Mouse (Mus musculus) ES-E14 (cell line): ENCODE results near the gene Psma7. TPM values are rescaled to one million over a fixed set of nuclear protein-coding genes. Genes with fewer than 3 reads are reported as not detected.
A peak's percentile ranks its signal among the peaks of the same experiment; 100 is the strongest.

Experiments
- DNase-seq: peaks from one replicate; pipeline ENCODE4 v3.0.0-alpha.2; 2013; ENCODE audit warnings: low read depth, low spot score
- H3K27ac ChIP-seq: 2 replicates; pipeline ENCODE4 v1.5.1; 2012; ENCODE audit warnings: low read depth, mild to moderate bottlenecking, low read length, moderate library complexity, mixed read lengths; ENCODE audit not compliant: poor library complexity, insufficient read depth, severe bottlenecking
- H3K36me3 ChIP-seq: 2 replicates; pipeline ENCODE4 v1.6.1; 2012; ENCODE audit warnings: mild to moderate bottlenecking, low read length, moderate library complexity, mixed read lengths; ENCODE audit not compliant: control insufficient read depth, poor library complexity, insufficient read depth, severe bottlenecking
- H3K4me1 ChIP-seq, 2 experiments: fragments of 150-350 bp in 1 of 2; sonication (generic) in 1 of 2; 2 replicates each; pipeline ENCODE4 v1.6.1; 2012; ENCODE audit warnings: low read length in 2 of 2, mild to moderate bottlenecking in 1 of 2, mixed read lengths in 1 of 2; ENCODE audit not compliant: control insufficient read depth in 2 of 2, insufficient read depth in 2 of 2, poor library complexity in 1 of 2
- H3K4me3 ChIP-seq, 2 experiments: fragments of 150-350 bp in 1 of 2; sonication (generic) in 1 of 2; 2 replicates each; pipeline ENCODE4 v1.5.1; 2012; ENCODE audit warnings: low read length in 2 of 2, low read depth in 1 of 2, mild to moderate bottlenecking in 1 of 2, mixed read lengths in 1 of 2; ENCODE audit not compliant: insufficient read depth in 1 of 2, poor library complexity in 1 of 2, severe bottlenecking in 1 of 2
- H3K9ac ChIP-seq: 2 replicates; pipeline ENCODE4 v1.6.1; 2012; ENCODE audit warnings: low read depth, mild to moderate bottlenecking, low read length, mixed read lengths; ENCODE audit not compliant: poor library complexity, insufficient read depth, severe bottlenecking
- H3K9me3 ChIP-seq: fragments of 150-350 bp; sonication (generic); 2 replicates; pipeline ENCODE4 v1.6.1; 2012; ENCODE audit warnings: low read depth, mild to moderate bottlenecking, low read length; ENCODE audit not compliant: control insufficient read depth, insufficient read depth
- CHD2 ChIP-seq: IDR thresholded peaks from 2 replicates; pipeline ENCODE4 v1.6.1; 2014; ENCODE audit warnings: mild to moderate bottlenecking, low read depth, low read length, inconsistent platforms
- HCFC1 ChIP-seq: IDR thresholded peaks from 2 replicates; pipeline ENCODE4 v1.6.1; 2012; ENCODE audit warnings: low read length, inconsistent platforms, borderline replicate concordance; ENCODE audit not compliant: insufficient read depth
- MAFK ChIP-seq: IDR thresholded peaks from 2 replicates; pipeline ENCODE4 v1.6.1; 2014; ENCODE audit warnings: mild to moderate bottlenecking, low read depth, low read length, inconsistent platforms; ENCODE audit not compliant: insufficient read depth
- ZC3H11A ChIP-seq: IDR thresholded peaks from 2 replicates; pipeline ENCODE4 v1.6.1; 2012; ENCODE audit warnings: low read depth, mild to moderate bottlenecking, inconsistent platforms, low read length, borderline replicate concordance
- ZNF384 ChIP-seq: IDR thresholded peaks from 2 replicates; pipeline ENCODE4 v1.6.1; 2012; ENCODE audit warnings: low read depth, low read length, inconsistent platforms
- in situ Hi-C, 2 experiments: fragments of 600-800 bp; cut with MboI; formaldehyde crosslinking; loops; one replicate each; pipeline ENCODE4 v1.15.1; 2025; ENCODE audit warnings: low sequenced_read_pairs in 2 of 2, inconsistent platforms in 1 of 2; ENCODE audit not compliant: unreplicated experiment in 2 of 2
- total RNA-seq: library from RNA; depleted of rRNA; stranded (reverse); fragments of 300-350 nt; gene quantifications from 2 replicates; pipeline ENCODE4 v1.2.3, GENCODE M21; 2012; rRNA removed

Gene Psma7
- total RNA-seq = 364 and 381 TPM in 2 replicates

GRCm38 (mm10) chr2:180042256-180042857 lies at the start of gene Psma7, which contains the start of gene Ss18l1:
Psma7 (minus strand) TSS chr2:180042433.
Ss18l1 (plus strand) TSS chr2:180042509.
- TF ChIP-seq ZNF384 = no peak
- no peak for TF ChIP-seq CHD2
- no peak for TF ChIP-seq MAFK
- TF ChIP-seq HCFC1 = 0 out of 2 replicates have a peak, but pooled peaks have one; percentile 4
- TF ChIP-seq ZC3H11A = no peak
- Histone ChIP-seq H3K4me3 (peak within 1 kb of the TSS; percentile 89 to 96), H3K9ac (peak within 1 kb of the TSS; percentile 95), H3K9me3 (no peaks in the 10 kb centered on the region), H3K36me3 (peaks cover 18% of the 10 kb centered on the region), H3K27ac (peak within 1 kb of the TSS; percentile 84), H3K4me1 (peaks cover 0 to 5% of the 10 kb centered on the region in 2 experiments; a peak in 1 of 4 replicates)
- peak; percentile 73 for DNase-seq
- in situ Hi-C loops = loop anchor here in 1 of 2 experiments (10.0 kb wide), 1 partner anchor 128 kb away; no protein-coding TSS in a partner anchor

- in situ Hi-C loops = no loop called here
Observed at GRCm38 (mm10) chr2:180090285-180090684, 48.1 kb upstream of the Psma7 start.

GRCm38 (mm10) chr2:180087472-180087871 lies 45.2 kb upstream of the Psma7 start:
- peaks cover 0 to 24% of the 10 kb centered on the region in 2 experiments; a peak in 2 of 4 replicates for H3K4me1 ChIP-seq
- TF ChIP-seq ZNF384 (no peak), HCFC1 (no peak), ZC3H11A (no peak), CHD2 (no peak), MAFK (no peak)
- no peak overlapping the region for H3K9ac ChIP-seq
- H3K36me3 ChIP-seq = peaks cover 7% of the 10 kb centered on the region; the same call in 1 of the 2 replicates
- in situ Hi-C loops = no loop called here
- no peak overlapping the region for H3K27ac ChIP-seq
- DNase-seq = no peak
- no peak overlapping the region for H3K4me3 ChIP-seq
- H3K9me3 ChIP-seq = no peaks in the 10 kb centered on the region

More at GRCm38 (mm10) chr2:180090285-180090684, 48.1 kb upstream of the Psma7 start:
- Histone ChIP-seq H3K4me3 (no peak overlapping the region), H3K9ac (no peak overlapping the region), H3K4me1 (peaks cover 0 to 8% of the 10 kb centered on the region in 2 experiments; a peak in 2 of 4 replicates), H3K36me3 (no peaks in the 10 kb centered on the region), H3K27ac (no peak overlapping the region), H3K9me3 (no peaks in the 10 kb centered on the region)
- no peak for DNase-seq
- TF ChIP-seq HCFC1 (no peak), ZNF384 (no peak), MAFK (no peak), ZC3H11A (no peak), CHD2 (no peak)

- H3K36me3 ChIP-seq = peaks cover 9% of the 10 kb centered on the region; the same call in 1 of the 2 replicates
Observed at GRCm38 (mm10) chr2:180086637-180087027, 44.4 kb upstream of the Psma7 start.

More at GRCm38 (mm10) chr2:180086637-180087027, 44.4 kb upstream of the Psma7 start:
- H3K9me3 ChIP-seq = no peaks in the 10 kb centered on the region
- in situ Hi-C loops = no loop called here
- no peak for DNase-seq
- no peak overlapping the region for H3K27ac ChIP-seq
- H3K9ac ChIP-seq = no peak overlapping the region
- no peak overlapping the region for H3K4me3 ChIP-seq
- H3K4me1 ChIP-seq = peaks cover 0 to 24% of the 10 kb centered on the region in 2 experiments; a peak in 2 of 4 replicates
- TF ChIP-seq ZNF384 (no peak), HCFC1 (no peak), ZC3H11A (no peak), CHD2 (no peak), MAFK (no peak)
